Mouse (Mus musculus): ENCODE data around the gene Sumo2.
"Not testable (repeated sequence)": the region's sequence is repeated elsewhere in the genome, so short reads cannot be mapped to it uniquely, and the experiment has no call there.

Sumo2 gene

GRCm38 (mm10) chr11:115481553-115482259 lies 54.4 kb downstream of the Sumo2 start:
- no peak for DNase-seq

DNA sequence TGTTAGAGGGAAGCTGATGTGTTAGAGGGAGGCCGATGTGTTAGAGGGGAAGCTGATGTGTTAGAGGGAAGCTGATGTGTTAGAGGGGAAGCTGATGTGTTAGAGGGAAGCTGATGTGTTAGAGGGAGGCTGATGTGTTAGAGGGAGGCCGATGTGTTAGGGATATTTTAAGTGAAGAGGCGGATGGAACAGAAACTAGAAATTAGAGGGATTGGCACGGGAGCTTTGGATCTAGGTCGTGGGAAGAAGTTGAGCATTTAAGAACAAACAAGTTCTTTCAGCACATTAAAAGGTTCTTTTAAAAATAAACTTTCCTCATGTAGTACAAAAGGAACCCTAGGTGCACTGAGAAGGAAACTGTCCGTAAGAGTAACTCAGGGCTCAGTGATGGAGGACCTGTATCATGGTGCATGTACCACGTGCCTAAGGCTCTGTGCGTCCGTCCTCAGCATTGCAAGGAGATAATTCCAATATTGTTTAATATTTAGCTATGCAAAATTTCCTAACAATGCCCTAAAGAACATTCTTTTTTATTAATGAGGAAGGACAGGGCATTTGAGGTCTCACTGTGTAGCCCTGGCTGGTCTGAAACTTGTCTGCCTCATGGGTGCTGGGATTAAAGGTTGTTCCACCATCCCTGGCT lies 57.7 kb downstream of the Sumo2 start:
- DNase-seq: no peak

DNA sequence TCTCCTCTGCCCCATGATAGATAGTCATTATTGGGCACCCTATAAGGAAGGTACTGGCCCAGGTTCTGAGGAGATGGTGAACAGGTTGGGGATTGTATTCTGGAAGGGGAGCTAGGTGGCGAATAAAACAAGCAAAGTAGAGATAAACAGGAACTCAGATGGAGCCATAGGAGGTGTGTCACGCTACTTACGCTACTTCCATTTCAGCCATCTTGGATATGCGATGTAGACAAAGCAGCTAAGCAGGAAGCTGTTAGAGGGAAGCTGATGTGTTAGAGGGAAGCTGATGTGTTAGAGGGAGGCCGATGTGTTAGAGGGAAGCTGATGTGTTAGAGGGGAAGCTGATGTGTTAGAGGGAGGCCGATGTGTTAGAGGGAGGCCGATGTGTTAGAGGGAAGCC lies 58.7 kb downstream of the Sumo2 start:
- not testable (repeated sequence) for DNase-seq

DNA sequence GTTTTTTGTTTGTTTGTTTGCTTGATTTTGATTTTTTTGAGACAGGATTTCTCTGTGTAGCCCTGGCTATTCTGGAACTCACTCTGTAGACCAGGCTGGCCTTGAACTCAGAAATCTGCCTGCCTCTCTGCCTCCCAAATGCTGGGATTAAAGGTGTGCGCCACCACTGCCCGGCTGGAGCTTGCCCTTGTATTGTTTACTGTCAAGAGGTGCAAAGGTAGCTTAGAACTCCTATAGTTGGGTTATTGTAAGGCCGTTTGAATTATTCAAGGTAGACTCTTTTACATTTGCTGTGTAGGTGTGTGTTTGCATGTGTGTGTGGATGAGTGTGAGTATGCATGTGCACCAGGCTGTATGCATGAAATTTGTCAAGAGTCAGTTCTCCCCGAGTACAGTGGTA lies 59.4 kb downstream of the Sumo2 start:
- not testable (repeated sequence) for DNase-seq

GRCm38 (mm10) chr11:115475758-115476237 lies 60.3 kb downstream of the Sumo2 start:
- DNase-seq: no peak

- DNase-seq: peak; percentile 96 to 97
Measured at GRCm38 (mm10) chr11:115475025-115475757, 60.9 kb downstream of the Sumo2 start, which contains the start of gene Armc7. TSS of gene Armc7 (plus strand) at chr11:115475667.

- DNase-seq: peak; percentile 90 to 94
Measured at GRCm38 (mm10) chr11:115473626-115474275, 62.3 kb downstream of the Sumo2 start.
